Mouse (Mus musculus): ENCODE measurements around the gene Tmem167. TPM values are rescaled to one million over a fixed set of nuclear protein-coding genes. Genes with fewer than 3 reads are reported as not detected.
"Not testable (repeated sequence)": the region's sequence is repeated elsewhere in the genome, so short reads cannot be mapped to it uniquely, and the experiment has no call there.

The Tmem167 gene
- polyA plus RNA-seq (2014; fragmentation: Nextera tagmentation; extraction: Ambion mirVana) = 53.2 and 56.3 TPM in 2 replicates

DNA sequence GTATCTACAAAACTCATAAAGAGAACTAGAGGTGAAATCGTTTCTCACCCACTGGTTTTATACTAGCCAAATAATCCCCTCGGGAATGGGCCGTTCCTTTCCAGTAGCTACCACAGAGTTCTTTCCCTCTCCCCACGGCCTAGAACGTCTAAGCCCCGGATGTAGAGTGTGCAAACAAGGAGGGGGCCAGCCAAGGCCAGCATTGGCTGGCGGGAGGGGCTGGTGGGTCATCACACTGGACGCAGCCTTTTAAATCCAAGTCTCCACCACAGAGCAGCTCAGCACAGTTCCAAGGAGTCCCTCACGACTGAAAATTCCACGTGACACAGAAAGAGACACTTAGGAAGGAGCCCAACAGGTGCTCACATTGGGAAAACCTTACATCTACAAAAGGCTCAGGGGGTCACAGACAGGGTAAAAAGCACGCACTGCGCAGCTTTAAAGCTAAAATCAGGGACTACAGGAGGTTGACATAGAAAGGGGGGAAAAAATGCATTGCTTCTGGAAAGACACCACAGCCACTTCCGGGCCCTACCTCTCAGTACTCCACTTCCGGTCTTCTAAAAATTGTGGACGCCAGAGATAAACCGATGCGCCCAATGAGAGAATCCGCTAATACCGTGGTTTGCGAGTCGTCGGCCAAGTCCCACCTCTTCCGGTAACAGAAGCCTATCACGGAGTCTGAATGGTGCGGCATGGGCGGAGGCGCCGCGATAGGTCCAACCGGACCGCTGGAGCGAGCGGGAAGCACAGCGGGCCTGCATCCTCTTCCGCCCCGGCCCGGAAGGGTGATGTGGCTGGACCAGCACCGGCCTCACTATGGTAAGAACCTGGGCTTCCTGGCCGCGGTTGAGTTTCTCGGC lies at the start of gene Tmem167, which contains the start of gene Xrcc4:
Tmem167 (plus strand) TSS at position 162 of the 863 bp plus-strand sequence.
Xrcc4 (minus strand) TSS at position 647 of the 863 bp plus-strand sequence.
- 3% methylated on average over 41 of the region's 41 CpGs for WGBS
- no peaks in the 10 kb centered on the region for H3K36me3 ChIP-seq (replicated peaks; ENCODE audit: control insufficient read depth, insufficient read depth)
- DNase-seq (ENCODE audit: low spot score) (peak; percentile 98), ATAC-seq (ENCODE audit: low FRiP score) (peak; percentile 100)
- peaks cover 14% of the 10 kb centered on the region for H3K4me1 ChIP-seq (replicated peaks; ENCODE audit: control insufficient read depth, insufficient read depth, low read length)
- peak within 1 kb of the TSS; percentile 92 for H3K9ac ChIP-seq
- peak within 1 kb of the TSS; percentile 89 for H3K27ac ChIP-seq
- peak within 1 kb of the TSS; percentile 96 for H3K4me3 ChIP-seq (replicated peaks; ENCODE audit: low read length)
- H3K27me3 ChIP-seq (ENCODE audit: control insufficient read depth, insufficient read depth, low read length) = no peaks in the 10 kb centered on the region
- peak within 1 kb of the TSS; percentile 90 for H3K4me2 ChIP-seq (replicated peaks)
- H3K9me3 ChIP-seq (ENCODE audit: control insufficient read depth, low read length) = no peaks in the 10 kb centered on the region

DNA sequence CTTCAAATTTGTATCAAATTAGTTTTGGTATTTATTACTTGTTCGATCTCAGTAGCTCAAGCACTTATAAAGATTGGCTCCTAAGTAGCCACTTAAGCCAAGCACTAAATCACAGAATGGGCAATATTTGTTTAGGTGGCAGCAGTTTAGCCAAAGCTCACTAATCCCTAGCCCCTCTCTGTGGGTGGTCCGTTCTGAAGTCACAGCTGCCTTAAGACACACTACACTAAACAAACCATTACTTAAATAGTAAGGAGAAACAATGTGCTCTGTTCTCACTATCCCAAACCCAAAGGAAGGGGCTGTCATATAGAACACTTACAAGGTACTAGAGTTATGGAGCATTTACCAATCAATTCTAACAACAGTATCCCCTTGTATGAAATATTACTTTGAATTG lies 49.3 kb upstream of the Tmem167 start:
- Histone ChIP-seq H3K27me3 (ENCODE audit: control insufficient read depth, insufficient read depth, low read length) (no peaks in the 10 kb centered on the region), H3K9ac (no peak overlapping the region), H3K4me3 (replicated peaks; ENCODE audit: low read length) (no peak overlapping the region), H3K36me3 (replicated peaks; ENCODE audit: control insufficient read depth, insufficient read depth) (no peaks in the 10 kb centered on the region), H3K4me1 (replicated peaks; ENCODE audit: control insufficient read depth, insufficient read depth, low read length) (no peaks in the 10 kb centered on the region), H3K4me2 (replicated peaks) (no peak overlapping the region), H3K27ac (no peak overlapping the region), H3K9me3 (ENCODE audit: control insufficient read depth, low read length) (no peaks in the 10 kb centered on the region)
- WGBS = 34% methylated on average over 2 of the region's 2 CpGs
- DNase-seq (ENCODE audit: low spot score) (no peak), ATAC-seq (ENCODE audit: low FRiP score) (no peak)

DNA sequence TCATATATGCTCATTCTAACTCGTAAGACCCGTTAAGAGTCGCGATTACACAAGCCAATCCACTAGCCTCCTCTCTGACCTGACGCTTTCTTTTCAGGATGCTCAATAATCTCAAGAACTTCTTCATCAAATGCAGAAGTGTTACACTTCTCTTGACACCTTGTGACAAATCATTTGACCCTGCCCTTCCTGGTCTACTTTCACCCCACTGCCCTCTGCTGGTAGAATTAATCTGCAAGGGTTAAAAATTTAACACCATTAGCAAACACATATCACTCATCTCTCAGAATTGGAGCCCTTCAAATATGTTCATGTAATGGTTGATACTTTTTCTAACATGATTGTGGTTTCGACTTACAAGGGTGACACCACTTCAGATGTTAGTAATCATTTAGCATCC lies 37.2 kb upstream of the Tmem167 start:
- WGBS = 83% methylated on average over 6 of the region's 6 CpGs
- H3K9ac ChIP-seq = no peak overlapping the region

DNA sequence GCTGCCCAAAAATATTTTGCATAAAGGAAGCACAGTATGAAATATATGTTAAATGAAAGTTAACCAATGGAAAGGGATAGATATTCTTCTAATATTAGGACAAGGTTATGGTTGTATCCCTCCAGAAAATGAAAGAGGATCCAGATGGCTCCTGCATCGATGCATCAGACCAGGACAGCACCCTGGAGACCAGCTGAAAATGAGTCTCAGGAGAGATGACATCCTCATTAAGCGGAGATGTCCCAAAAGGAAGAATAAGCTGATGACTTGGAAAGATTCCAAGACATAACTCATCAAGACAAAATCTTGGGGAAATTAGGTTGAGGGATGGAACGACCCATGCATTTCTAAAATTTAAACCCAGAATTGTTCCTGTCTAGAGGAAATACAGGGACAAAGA lies 36.5 kb upstream of the Tmem167 start:
- 55% methylated on average over 3 of the region's 3 CpGs for WGBS
- DNase-seq (ENCODE audit: low spot score) = no peak
- no peak for ATAC-seq (ENCODE audit: low FRiP score)
- no peaks in the 10 kb centered on the region for H3K27me3 ChIP-seq (ENCODE audit: control insufficient read depth, insufficient read depth, low read length)
- H3K4me2 ChIP-seq (replicated peaks) = no peak overlapping the region
- H3K4me1 ChIP-seq (replicated peaks; ENCODE audit: control insufficient read depth, insufficient read depth, low read length) = no peaks in the 10 kb centered on the region
- H3K9me3 ChIP-seq (ENCODE audit: control insufficient read depth, low read length) = no peaks in the 10 kb centered on the region
- no peak overlapping the region for H3K4me3 ChIP-seq (replicated peaks; ENCODE audit: low read length)
- H3K36me3 ChIP-seq (replicated peaks; ENCODE audit: control insufficient read depth, insufficient read depth) = no peaks in the 10 kb centered on the region
- no peak overlapping the region for H3K27ac ChIP-seq
- H3K9ac ChIP-seq = no peak overlapping the region

More for the DNA sequence above, 37.2 kb upstream of the Tmem167 start:
- Histone ChIP-seq H3K27ac (no peak overlapping the region), H3K36me3 (replicated peaks; ENCODE audit: control insufficient read depth, insufficient read depth) (no peaks in the 10 kb centered on the region), H3K4me1 (replicated peaks; ENCODE audit: control insufficient read depth, insufficient read depth, low read length) (no peaks in the 10 kb centered on the region), H3K4me2 (replicated peaks) (no peak overlapping the region), H3K27me3 (ENCODE audit: control insufficient read depth, insufficient read depth, low read length) (no peaks in the 10 kb centered on the region), H3K4me3 (replicated peaks; ENCODE audit: low read length) (no peak overlapping the region), H3K9me3 (ENCODE audit: control insufficient read depth, low read length) (no peaks in the 10 kb centered on the region)
- ATAC-seq (ENCODE audit: low FRiP score) (no peak), DNase-seq (ENCODE audit: low spot score) (no peak)

DNA sequence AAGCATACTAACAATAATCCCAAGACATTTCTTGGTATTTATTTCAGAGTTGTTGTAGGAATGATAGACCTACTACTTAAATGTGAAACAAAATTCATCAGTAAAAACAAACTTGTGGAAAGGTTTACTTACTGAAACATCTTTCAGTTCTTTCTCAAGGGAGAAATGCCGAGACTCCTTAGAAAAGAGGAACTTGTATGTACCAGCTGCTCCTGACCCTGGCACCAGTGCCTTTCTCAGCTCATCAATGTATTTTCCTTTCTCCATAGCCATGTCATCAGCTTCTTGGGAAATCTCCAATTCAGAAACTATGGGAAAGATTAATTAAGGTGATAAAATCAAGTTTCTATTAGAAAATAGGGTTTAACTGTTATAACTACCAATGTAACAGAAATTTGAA lies 27.0 kb upstream of the Tmem167 start:
- no peak overlapping the region for H3K4me3 ChIP-seq (replicated peaks; ENCODE audit: low read length)
- no peak for DNase-seq (ENCODE audit: low spot score)
- H3K4me2 ChIP-seq (replicated peaks) = no peak overlapping the region
- ATAC-seq (ENCODE audit: low FRiP score) = no peak
- H3K4me1 ChIP-seq (replicated peaks; ENCODE audit: control insufficient read depth, insufficient read depth, low read length) = no peaks in the 10 kb centered on the region
- 92% methylated on average over 1 of the region's 1 CpGs for WGBS
- no peaks in the 10 kb centered on the region for H3K36me3 ChIP-seq (replicated peaks; ENCODE audit: control insufficient read depth, insufficient read depth)
- no peak overlapping the region for H3K9ac ChIP-seq
- no peaks in the 10 kb centered on the region for H3K9me3 ChIP-seq (ENCODE audit: control insufficient read depth, low read length)
- no peaks in the 10 kb centered on the region for H3K27me3 ChIP-seq (ENCODE audit: control insufficient read depth, insufficient read depth, low read length)
- H3K27ac ChIP-seq = no peak overlapping the region

DNA sequence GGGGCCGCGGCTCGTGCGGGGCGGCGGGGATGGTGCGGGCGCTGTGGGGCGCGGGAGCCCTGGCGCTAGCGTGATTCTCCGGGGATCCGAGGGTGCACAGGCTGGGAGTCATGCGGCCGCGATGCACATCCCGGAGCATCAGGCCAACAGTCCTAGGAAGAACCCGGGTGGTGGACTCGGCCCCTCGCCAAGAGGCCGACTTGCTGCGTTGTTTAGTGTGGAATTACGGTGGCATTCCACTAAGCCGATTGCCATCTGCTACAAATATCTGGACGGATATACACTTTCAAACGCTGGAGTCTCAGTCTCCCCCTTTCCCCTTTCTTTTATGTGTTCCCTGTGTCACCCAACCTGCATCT lies 881 bp downstream of the Tmem167 start:
- H3K4me1 ChIP-seq (replicated peaks; ENCODE audit: control insufficient read depth, insufficient read depth, low read length) = peaks cover 14% of the 10 kb centered on the region
- ATAC-seq (ENCODE audit: low FRiP score) = peak; percentile 79

DNA sequence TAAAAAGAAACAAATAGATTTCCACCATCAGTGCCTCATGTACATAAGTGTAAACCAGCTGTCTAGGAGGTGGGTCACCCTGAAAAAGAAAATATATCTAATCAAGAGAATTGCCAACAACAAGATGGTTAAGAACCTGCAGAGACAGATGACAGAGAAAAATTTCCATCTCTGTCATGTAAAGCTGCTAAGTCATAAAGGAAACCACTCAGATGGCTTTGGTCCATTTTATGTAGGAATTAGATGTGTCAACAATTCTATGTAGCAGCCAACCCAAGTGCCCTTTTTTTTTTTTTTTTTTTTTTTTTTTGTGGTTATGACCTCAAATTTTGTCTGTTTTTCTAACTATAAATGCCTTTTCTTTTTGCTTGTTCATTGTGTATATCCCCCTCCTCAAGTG lies 12.6 kb downstream of the Tmem167 start:
- H3K9ac ChIP-seq = no peak overlapping the region
- H3K4me1 ChIP-seq (replicated peaks; ENCODE audit: control insufficient read depth, insufficient read depth, low read length) = no peaks in the 10 kb centered on the region
- H3K36me3 ChIP-seq (replicated peaks; ENCODE audit: control insufficient read depth, insufficient read depth) = peaks cover 47% of the 10 kb centered on the region
- no peaks in the 10 kb centered on the region for H3K9me3 ChIP-seq (ENCODE audit: control insufficient read depth, low read length)
- DNase-seq (ENCODE audit: low spot score) (no peak), ATAC-seq (ENCODE audit: low FRiP score) (no peak)
- H3K27ac ChIP-seq = no peak overlapping the region
- no peak overlapping the region for H3K4me3 ChIP-seq (replicated peaks; ENCODE audit: low read length)
- no peak overlapping the region for H3K4me2 ChIP-seq (replicated peaks)
- no peaks in the 10 kb centered on the region for H3K27me3 ChIP-seq (ENCODE audit: control insufficient read depth, insufficient read depth, low read length)

More for the DNA sequence above, 881 bp downstream of the Tmem167 start:
- peak; percentile 25 for DNase-seq (ENCODE audit: low spot score)
- Histone ChIP-seq H3K27me3 (ENCODE audit: control insufficient read depth, insufficient read depth, low read length) (no peaks in the 10 kb centered on the region), H3K9me3 (ENCODE audit: control insufficient read depth, low read length) (no peaks in the 10 kb centered on the region), H3K27ac (peak overlapping the region; percentile 89), H3K4me3 (replicated peaks; ENCODE audit: low read length) (peak overlapping the region; percentile 96), H3K36me3 (replicated peaks; ENCODE audit: control insufficient read depth, insufficient read depth) (no peaks in the 10 kb centered on the region), H3K4me2 (replicated peaks) (peak overlapping the region; percentile 90), H3K9ac (peak overlapping the region; percentile 92)
- 2% methylated on average over 27 of the region's 27 CpGs for WGBS

DNA sequence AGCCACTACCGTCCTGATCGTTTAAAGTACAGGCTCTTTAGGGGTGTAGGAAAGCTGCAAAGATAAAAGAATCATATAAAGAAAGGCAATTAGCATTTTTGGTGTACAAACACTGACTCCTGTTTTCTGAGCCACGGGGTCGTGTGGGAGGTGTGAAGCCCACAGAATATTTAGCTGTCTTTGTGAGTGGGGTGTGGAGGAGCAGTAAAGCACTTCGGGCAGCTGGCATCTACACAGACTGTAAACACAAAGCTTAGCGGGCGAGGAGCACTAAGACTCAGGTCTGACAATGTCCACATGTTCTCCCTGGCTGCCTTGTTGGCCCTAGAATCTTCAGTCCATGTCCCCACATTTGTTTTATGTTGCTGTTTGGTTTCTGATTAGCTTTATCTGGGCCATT lies 17.2 kb downstream of the Tmem167 start:
- H3K4me2 ChIP-seq (replicated peaks) = no peak overlapping the region
- WGBS = 97% methylated on average over 7 of the region's 7 CpGs
- H3K27me3 ChIP-seq (ENCODE audit: control insufficient read depth, insufficient read depth, low read length) = no peaks in the 10 kb centered on the region
- no peak overlapping the region for H3K27ac ChIP-seq
- H3K9ac ChIP-seq = no peak overlapping the region
- no peaks in the 10 kb centered on the region for H3K9me3 ChIP-seq (ENCODE audit: control insufficient read depth, low read length)
- DNase-seq (ENCODE audit: low spot score) = no peak
- H3K36me3 ChIP-seq (replicated peaks; ENCODE audit: control insufficient read depth, insufficient read depth) = peaks cover 48% of the 10 kb centered on the region
- H3K4me1 ChIP-seq (replicated peaks; ENCODE audit: control insufficient read depth, insufficient read depth, low read length) = no peaks in the 10 kb centered on the region
- H3K4me3 ChIP-seq (replicated peaks; ENCODE audit: low read length) = no peak overlapping the region
- no peak for ATAC-seq (ENCODE audit: low FRiP score)

DNA sequence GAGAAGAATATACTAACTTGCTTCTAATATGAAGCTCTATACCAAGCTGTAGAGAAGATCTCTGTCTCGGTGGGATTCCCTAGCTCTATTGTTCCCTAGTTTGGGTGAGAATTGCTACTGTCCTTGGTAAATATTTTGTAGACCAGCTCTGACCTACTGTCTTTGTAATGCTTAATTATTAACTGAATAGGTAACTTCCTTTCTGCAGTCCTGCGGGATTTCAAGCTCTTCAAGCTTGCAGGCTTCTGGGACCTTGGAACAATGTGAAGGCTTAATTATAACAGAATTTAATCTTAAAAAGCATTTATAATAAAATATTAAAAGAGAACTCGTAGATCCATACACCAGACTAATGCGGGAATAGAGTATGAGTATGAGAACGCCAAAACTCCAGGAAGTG lies 19.8 kb downstream of the Tmem167 start:
- 93% methylated on average over 5 of the region's 5 CpGs for whole genome bisulfite sequencing
- H3K4me1 ChIP-seq (replicated peaks; ENCODE audit: control insufficient read depth, insufficient read depth, low read length); H3K9ac ChIP-seq; H3K27me3 ChIP-seq (ENCODE audit: control insufficient read depth, insufficient read depth, low read length); H3K9me3 ChIP-seq (ENCODE audit: control insufficient read depth, low read length); H3K4me3 ChIP-seq (replicated peaks; ENCODE audit: low read length); H3K27ac ChIP-seq; H3K4me2 ChIP-seq (replicated peaks); DNase-seq (ENCODE audit: low spot score); ATAC-seq (ENCODE audit: low FRiP score): not testable (repeated sequence)
- peaks cover 30% of the 10 kb centered on the region for H3K36me3 ChIP-seq (replicated peaks; ENCODE audit: control insufficient read depth, insufficient read depth)

Data from hindbrain, embryonic 14.5 days (tissue).